Mouse (Mus musculus) ES-E14 (cell line): ENCODE data around the gene Rmnd1. TPM values are rescaled to one million over a fixed set of nuclear protein-coding genes. Genes with fewer than 3 reads are reported as not detected.

ENCODE experiments used
- DNase-seq: peaks from one replicate; pipeline ENCODE4 v3.0.0-alpha.2; 2013; ENCODE audit warnings: low read depth, low spot score
- H3K27ac ChIP-seq: 2 replicates; pipeline ENCODE4 v1.5.1; 2012; ENCODE audit warnings: low read depth, mild to moderate bottlenecking, low read length, moderate library complexity, mixed read lengths; ENCODE audit not compliant: poor library complexity, insufficient read depth, severe bottlenecking
- H3K36me3 ChIP-seq: 2 replicates; pipeline ENCODE4 v1.6.1; 2012; ENCODE audit warnings: mild to moderate bottlenecking, low read length, moderate library complexity, mixed read lengths; ENCODE audit not compliant: control insufficient read depth, poor library complexity, insufficient read depth, severe bottlenecking
- H3K4me1 ChIP-seq, 2 experiments: fragments of 150-350 bp in 1 of 2; sonication (generic) in 1 of 2; 2 replicates each; pipeline ENCODE4 v1.6.1; 2012; ENCODE audit warnings: low read length in 2 of 2, mild to moderate bottlenecking in 1 of 2, mixed read lengths in 1 of 2; ENCODE audit not compliant: control insufficient read depth in 2 of 2, insufficient read depth in 2 of 2, poor library complexity in 1 of 2
- H3K4me3 ChIP-seq, 2 experiments: fragments of 150-350 bp in 1 of 2; sonication (generic) in 1 of 2; 2 replicates each; pipeline ENCODE4 v1.5.1; 2012; ENCODE audit warnings: low read length in 2 of 2, low read depth in 1 of 2, mild to moderate bottlenecking in 1 of 2, mixed read lengths in 1 of 2; ENCODE audit not compliant: insufficient read depth in 1 of 2, poor library complexity in 1 of 2, severe bottlenecking in 1 of 2
- H3K9ac ChIP-seq: 2 replicates; pipeline ENCODE4 v1.6.1; 2012; ENCODE audit warnings: low read depth, mild to moderate bottlenecking, low read length, mixed read lengths; ENCODE audit not compliant: poor library complexity, insufficient read depth, severe bottlenecking
- H3K9me3 ChIP-seq: fragments of 150-350 bp; sonication (generic); 2 replicates; pipeline ENCODE4 v1.6.1; 2012; ENCODE audit warnings: low read depth, mild to moderate bottlenecking, low read length; ENCODE audit not compliant: control insufficient read depth, insufficient read depth
- CHD2 ChIP-seq: IDR thresholded peaks from 2 replicates; pipeline ENCODE4 v1.6.1; 2014; ENCODE audit warnings: mild to moderate bottlenecking, low read depth, low read length, inconsistent platforms
- HCFC1 ChIP-seq: IDR thresholded peaks from 2 replicates; pipeline ENCODE4 v1.6.1; 2012; ENCODE audit warnings: low read length, inconsistent platforms, borderline replicate concordance; ENCODE audit not compliant: insufficient read depth
- MAFK ChIP-seq: IDR thresholded peaks from 2 replicates; pipeline ENCODE4 v1.6.1; 2014; ENCODE audit warnings: mild to moderate bottlenecking, low read depth, low read length, inconsistent platforms; ENCODE audit not compliant: insufficient read depth
- ZC3H11A ChIP-seq: IDR thresholded peaks from 2 replicates; pipeline ENCODE4 v1.6.1; 2012; ENCODE audit warnings: low read depth, mild to moderate bottlenecking, inconsistent platforms, low read length, borderline replicate concordance
- ZNF384 ChIP-seq: IDR thresholded peaks from 2 replicates; pipeline ENCODE4 v1.6.1; 2012; ENCODE audit warnings: low read depth, low read length, inconsistent platforms
- in situ Hi-C, 2 experiments: fragments of 600-800 bp; cut with MboI; formaldehyde crosslinking; loops; one replicate each; pipeline ENCODE4 v1.15.1; 2025; ENCODE audit warnings: low sequenced_read_pairs in 2 of 2, inconsistent platforms in 1 of 2; ENCODE audit not compliant: unreplicated experiment in 2 of 2
- total RNA-seq: library from RNA; depleted of rRNA; stranded (reverse); fragments of 300-350 nt; gene quantifications from 2 replicates; pipeline ENCODE4 v1.2.3, GENCODE M21; 2012

Rmnd1 gene
- total RNA-seq, 1 experiment = 31.8 TPM

- in situ Hi-C loops = no loop called here
Observed at GRCm38 (mm10) chr10:4475431-4475830, 43.2 kb upstream of the Rmnd1 start.

GRCm38 (mm10) chr10:4473591-4473993 is 41.4 kb upstream of the Rmnd1 start:
- Histone ChIP-seq H3K36me3 (no peaks in the 10 kb centered on the region), H3K9ac (no peak overlapping the region), H3K4me3 (no peak overlapping the region), H3K9me3 (no peaks in the 10 kb centered on the region), H3K27ac (no peak overlapping the region), H3K4me1 (peaks cover 0 to 2% of the 10 kb centered on the region in 2 experiments; a peak in 1 of 4 replicates)
- in situ Hi-C loops = no loop called here
- no peak for DNase-seq
- TF ChIP-seq ZC3H11A (no peak), ZNF384 (no peak), HCFC1 (no peak), MAFK (no peak), CHD2 (no peak)

More at GRCm38 (mm10) chr10:4475431-4475830, 43.2 kb upstream of the Rmnd1 start:
- DNase-seq = no peak
- 0 out of 4 replicates have a peak, but pooled peaks cover 0 to 3% of the 10 kb centered on the region in 2 experiments for H3K4me1 ChIP-seq
- H3K4me3 ChIP-seq = no peak overlapping the region
- TF ChIP-seq CHD2 (no peak), HCFC1 (no peak), ZC3H11A (no peak), ZNF384 (no peak), MAFK (no peak)
- no peaks in the 10 kb centered on the region for H3K36me3 ChIP-seq
- H3K9ac ChIP-seq = no peak overlapping the region
- no peak overlapping the region for H3K27ac ChIP-seq
- H3K9me3 ChIP-seq = no peaks in the 10 kb centered on the region

GRCm38 (mm10) chr10:4469406-4469805 is 37.2 kb upstream of the Rmnd1 start:
- no peak for DNase-seq
- TF ChIP-seq HCFC1 (no peak), ZC3H11A (no peak), MAFK (no peak), CHD2 (no peak), ZNF384 (no peak)
- Histone ChIP-seq H3K4me3 (no peak overlapping the region), H3K27ac (no peak overlapping the region), H3K9ac (no peak overlapping the region), H3K36me3 (no peaks in the 10 kb centered on the region), H3K4me1 (peaks cover 2 to 3% of the 10 kb centered on the region in 2 experiments; a peak in 3 of 4 replicates), H3K9me3 (no peaks in the 10 kb centered on the region)
- in situ Hi-C loops = no loop called here

- no peak for DNase-seq
- Histone ChIP-seq H3K4me3 (no peak overlapping the region), H3K27ac (no peak overlapping the region), H3K9ac (no peak overlapping the region), H3K4me1 (peaks cover 2 to 4% of the 10 kb centered on the region in 2 experiments; a peak in 3 of 4 replicates), H3K36me3 (no peaks in the 10 kb centered on the region), H3K9me3 (no peaks in the 10 kb centered on the region)
- no peak for TF ChIP-seq ZC3H11A
- TF ChIP-seq ZNF384 = no peak
- TF ChIP-seq HCFC1 = no peak
- TF ChIP-seq CHD2 = no peak
- TF ChIP-seq MAFK = no peak
- in situ Hi-C loops = no loop called here
Observed at GRCm38 (mm10) chr10:4465799-4466198, 33.6 kb upstream of the Rmnd1 start.
